Mouse (Mus musculus) activated CD4-positive, CD25-positive, alpha-beta regulatory T cell, adult 4 months (primary cell): ENCODE results near the gene Nat8f2. TPM values are rescaled to one million over a fixed set of nuclear protein-coding genes. Genes with fewer than 3 reads are reported as not detected.
"Not testable (repeated sequence)": the region's sequence is repeated elsewhere in the genome, so short reads cannot be mapped to it uniquely, and the experiment has no call there.

Experiments used
- ATAC-seq: one replicate; pipeline ENCODE4 v1.8.0; 2017
- polyA plus RNA-seq, 2 experiments: library from polyadenylated mRNA; unstranded; fragments of 100-300 nt; shearing (Covaris generic); gene quantifications; one replicate each; pipeline ENCODE4 v1.2.1; 2017

Gene Nat8f2
- not detected for polyA plus RNA-seq

- ATAC-seq, result not testable (repeated sequence)
Observed at GRCm38 (mm10) chr6:85869006-85869405, at the start of gene Nat8f2. Gene Nat8f2 (minus strand): TSS chr6:85869158.

DNA sequence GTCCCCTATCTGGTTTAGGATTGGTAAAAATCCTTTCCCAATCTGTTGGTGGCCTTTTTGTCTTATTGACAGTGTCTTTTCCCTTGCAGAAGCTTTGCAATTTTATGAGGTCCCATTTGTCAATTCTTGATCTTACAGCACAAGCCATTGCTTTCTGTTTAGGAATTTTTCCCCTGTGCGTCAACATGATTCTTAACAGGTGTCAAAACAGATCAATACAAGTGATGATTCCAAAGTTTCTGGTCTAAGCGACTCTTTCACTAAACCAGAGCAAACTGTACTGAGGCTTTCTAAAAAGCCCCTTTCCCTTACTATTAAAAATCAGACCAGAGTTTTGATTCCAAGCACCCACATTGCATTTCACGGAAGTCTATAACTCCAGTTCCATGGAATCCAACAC, 49.4 kb upstream of the Nat8f2 start:
- ATAC-seq, result not testable (repeated sequence)

DNA sequence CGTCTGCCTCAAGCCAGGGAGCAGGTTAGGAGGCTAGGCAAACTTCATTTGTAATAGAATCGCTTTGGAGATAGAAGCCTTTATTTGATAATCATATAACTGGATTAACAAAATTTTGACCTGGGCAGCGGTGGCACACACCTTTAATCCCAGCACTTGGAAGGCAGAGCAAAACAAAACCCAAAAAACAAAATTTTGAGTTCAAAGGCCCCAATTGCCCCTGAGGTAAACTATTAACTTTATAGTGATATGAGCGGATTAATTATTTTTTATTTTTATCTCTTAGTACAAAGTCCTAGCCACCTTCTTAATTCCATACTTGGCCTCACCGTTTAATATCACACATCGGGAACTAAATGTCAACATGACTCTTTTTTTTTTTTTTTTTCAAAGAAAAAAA, 47.6 kb upstream of the Nat8f2 start:
- ATAC-seq, result no peak

DNA sequence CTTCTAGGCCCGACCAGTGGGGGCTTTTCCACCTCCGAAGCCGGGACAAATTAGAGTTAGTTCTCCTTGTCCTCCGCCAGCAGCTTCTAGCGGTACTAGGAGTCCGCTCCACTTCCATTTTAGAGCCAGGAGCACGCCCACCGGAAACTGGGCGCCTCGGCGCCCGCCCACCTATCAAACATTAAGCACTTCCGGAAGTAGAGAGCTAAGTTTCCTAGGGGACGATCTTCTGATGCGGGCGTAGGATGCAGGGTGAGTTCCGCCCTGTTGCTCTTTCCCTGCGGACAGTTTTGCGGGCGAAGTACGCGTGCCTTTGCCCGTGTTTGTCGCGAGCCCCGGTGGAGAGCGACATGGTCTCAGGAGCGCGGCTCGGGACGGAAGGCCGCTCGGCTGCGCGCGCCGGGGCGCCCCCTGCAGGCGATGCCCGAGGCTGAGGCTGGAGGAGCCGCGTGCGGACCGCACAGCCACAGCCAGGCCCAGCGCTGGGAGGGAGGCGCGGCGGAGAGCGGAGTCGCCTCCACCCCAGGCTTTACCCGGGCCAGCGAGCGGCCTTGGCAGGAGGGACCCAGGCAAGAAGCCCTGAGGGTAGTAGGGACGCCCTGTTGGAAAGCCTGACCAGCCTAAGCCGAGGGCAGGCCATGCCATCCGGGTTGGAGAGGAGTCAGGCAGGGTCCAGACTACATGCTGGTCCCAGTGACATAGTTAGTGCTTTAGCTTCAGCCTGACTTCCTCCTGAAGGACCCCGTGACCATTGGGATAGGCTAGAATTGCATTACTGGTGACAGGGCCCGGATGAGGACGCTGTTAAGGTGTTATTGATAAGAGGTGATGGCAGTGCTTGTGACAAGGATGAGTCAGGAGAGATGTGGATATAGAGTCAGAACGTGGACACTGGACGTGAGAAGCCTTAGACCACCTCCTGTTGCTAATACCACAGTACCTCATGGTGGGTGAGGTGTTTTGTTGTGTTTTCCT, 46.9 kb upstream of the Nat8f2 start, which contains the start of gene Nat8f1:
TSS of gene Nat8f1 (minus strand) at position 149 of the 975 bp plus-strand sequence.
- ATAC-seq, result peak; percentile 91

- peak; percentile 26 for ATAC-seq
Observed at GRCm38 (mm10) chr6:85915141-85915538, 46.2 kb upstream of the Nat8f2 start.

DNA sequence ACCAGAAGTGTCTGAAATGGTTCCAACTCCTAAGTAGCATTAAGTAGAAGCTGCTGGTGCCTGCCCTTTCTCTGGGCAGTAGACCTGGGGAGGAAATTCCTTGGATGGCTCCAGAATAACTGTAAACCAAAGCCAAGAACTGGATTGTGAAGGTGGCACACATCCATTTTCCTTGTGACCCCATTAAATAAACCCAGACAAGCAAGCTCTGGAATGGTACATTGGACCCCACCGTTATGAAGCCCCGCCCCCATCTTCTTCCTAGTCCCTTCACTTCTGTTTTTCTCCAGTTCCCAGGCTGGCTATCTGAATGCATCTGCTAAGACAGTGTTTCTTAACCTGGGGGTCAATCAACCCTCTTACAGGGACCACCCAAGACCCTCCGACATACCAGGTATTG, 42.6 kb upstream of the Nat8f2 start, which contains the start of gene Tprkb:
TSS of gene Tprkb (plus strand) at position 279 of the 400 bp plus-strand sequence.
- ATAC-seq, result no peak

- no peak for ATAC-seq
Observed at GRCm38 (mm10) chr6:85909704-85910103, 40.7 kb upstream of the Nat8f2 start.

GRCm38 (mm10) chr6:85908341-85908740, 39.4 kb upstream of the Nat8f2 start:
- no peak for ATAC-seq

GRCm38 (mm10) chr6:85906911-85907351, 38.0 kb upstream of the Nat8f2 start:
- not testable (repeated sequence) for ATAC-seq

- peak; percentile 88 for ATAC-seq
Observed at GRCm38 (mm10) chr6:85904642-85905061, 35.7 kb upstream of the Nat8f2 start, which contains the start of gene Nat8f4. Gene Nat8f4 (minus strand): TSS chr6:85904884.

DNA sequence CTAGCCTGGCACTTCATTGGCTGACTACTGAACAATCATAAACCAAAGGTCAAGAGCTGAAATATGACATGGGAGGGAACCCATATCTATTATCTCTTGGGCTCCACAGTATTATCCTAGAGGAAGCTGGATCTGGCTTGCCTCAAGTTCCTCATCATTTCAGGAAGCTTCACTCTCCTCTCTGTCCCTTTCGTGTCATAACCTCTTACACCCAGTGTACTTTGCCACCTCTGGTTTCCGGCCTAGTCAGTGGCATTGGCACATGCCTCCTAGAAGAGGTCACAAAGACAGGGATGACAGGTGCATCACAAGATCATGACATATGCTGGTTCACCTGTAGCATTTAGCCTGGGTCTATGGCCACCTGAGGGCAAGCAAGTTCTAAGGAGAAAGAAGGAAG, 33.3 kb upstream of the Nat8f2 start:
- no peak for ATAC-seq

- ATAC-seq, result not testable (repeated sequence)
Observed at GRCm38 (mm10) chr6:85898596-85899475, 29.9 kb upstream of the Nat8f2 start.

DNA sequence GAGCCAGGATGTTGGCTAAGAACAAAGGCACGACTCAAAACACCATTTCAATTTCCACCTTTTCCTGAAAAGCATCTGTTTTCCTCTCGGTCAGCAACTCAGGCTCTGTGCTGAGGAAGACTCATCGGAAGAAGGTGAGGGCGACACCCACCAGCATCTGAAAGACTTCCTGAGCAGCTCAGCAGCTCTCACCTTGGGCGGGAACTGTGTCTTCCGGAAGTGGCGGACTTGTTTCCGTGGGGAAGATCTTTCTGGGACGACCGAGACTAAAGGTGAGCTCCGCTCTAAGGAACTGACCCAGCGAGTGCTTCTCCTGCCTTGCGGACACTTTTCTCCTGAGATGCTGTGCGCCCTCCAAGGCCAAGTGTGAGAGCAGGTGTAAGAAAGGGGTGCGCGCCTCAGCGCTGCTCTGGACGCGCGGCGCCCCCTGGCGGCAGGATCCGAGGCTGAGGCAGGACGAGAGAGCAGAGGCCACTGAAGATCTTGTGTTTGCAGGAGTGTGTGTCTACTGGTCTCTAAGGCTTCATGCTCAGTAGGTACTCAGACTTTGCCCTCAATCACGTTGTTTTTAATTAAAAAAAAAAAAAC, 26.2 kb upstream of the Nat8f2 start:
- ATAC-seq, result peak; percentile 46

- no peak for ATAC-seq
Observed at GRCm38 (mm10) chr6:85888961-85889360, 20.0 kb upstream of the Nat8f2 start.

GRCm38 (mm10) chr6:85884311-85884710, 15.4 kb upstream of the Nat8f2 start:
- ATAC-seq, result no peak

- not testable (repeated sequence) for ATAC-seq
Observed at GRCm38 (mm10) chr6:85883246-85883645, 14.3 kb upstream of the Nat8f2 start.

- ATAC-seq, result no peak
Observed at GRCm38 (mm10) chr6:85867726-85868690, 950 bp downstream of the Nat8f2 start.

GRCm38 (mm10) chr6:85866995-85867394, 2.0 kb downstream of the Nat8f2 start:
- not testable (repeated sequence) for ATAC-seq

DNA sequence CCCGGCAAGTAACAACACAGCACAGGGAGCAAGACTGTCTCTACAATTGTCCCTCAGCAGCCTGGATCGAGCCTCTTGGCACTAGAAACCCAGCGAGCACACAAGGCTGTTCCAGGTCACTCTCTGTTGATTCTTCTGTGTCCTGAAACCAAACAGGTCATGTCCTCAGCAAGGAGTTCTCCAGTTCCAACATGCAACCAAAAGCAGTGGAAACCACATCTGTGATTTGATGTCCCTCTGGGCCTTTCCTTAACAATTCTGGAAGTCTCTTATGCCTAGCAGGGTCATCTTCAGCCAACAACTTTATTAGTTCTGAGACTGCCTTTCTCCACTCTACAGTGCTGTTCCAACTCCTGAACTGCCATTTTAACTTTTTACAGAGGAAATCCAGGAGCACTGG, 2.8 kb downstream of the Nat8f2 start:
- not testable (repeated sequence) for ATAC-seq

DNA sequence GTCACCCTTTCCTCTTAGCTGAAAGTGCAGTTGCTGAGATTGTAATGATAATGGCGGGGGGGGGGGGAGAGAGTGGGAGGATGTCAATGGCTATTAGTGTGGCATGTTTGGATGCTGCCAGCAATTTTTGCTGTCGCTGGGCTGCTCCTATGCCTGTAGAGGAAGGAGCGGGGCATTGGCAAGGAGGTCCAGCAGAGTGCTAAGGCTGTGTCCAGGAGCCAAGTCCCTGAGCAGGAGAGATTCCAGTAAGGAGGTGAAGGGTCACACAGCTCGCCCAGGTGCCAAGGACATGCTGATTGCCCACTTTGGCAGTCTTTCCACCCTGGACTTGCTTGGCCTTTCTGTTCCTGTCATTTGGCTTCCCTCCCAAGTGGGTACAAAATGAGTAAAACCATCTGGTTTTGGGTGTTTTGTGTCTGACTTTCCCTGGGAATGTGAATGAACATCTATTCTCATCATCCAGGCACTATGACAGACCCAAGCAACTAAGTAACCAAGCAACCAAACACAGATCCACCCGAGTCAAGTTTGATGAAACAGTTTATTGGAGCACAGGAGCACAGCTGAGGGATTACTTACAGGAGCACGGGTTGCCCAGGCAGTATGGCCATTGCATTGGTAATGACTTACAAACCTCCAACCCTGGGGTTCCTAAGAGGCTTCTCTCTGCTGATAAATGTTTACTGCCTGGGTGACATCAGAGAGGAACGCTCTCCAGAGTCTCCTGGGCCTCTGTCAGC, 3.9 kb downstream of the Nat8f2 start:
- ATAC-seq, result not testable (repeated sequence)
